Mouse (Mus musculus) lung, adult 18-20 months (tissue): ENCODE data around the gene Ctla4.

Experiments used
- DNase-seq, 2 experiments: peaks; one replicate each; pipeline ENCODE4 v3.0.0; 2022; ENCODE audit warnings: mixed read lengths in 2 of 2

The Ctla4 gene

GRCm38 (mm10) chr1:60886981-60887380 lies at the start of gene Ctla4:
TSS of gene Ctla4 (plus strand) at chr1:60887000.
- no peak for DNase-seq

GRCm38 (mm10) chr1:60839161-60839560 lies 47.6 kb upstream of the Ctla4 start:
- no peak for DNase-seq

GRCm38 (mm10) chr1:60845318-60846060 lies 41.3 kb upstream of the Ctla4 start:
- DNase-seq, result no peak

GRCm38 (mm10) chr1:60846616-60847275 lies 40.1 kb upstream of the Ctla4 start:
- no peak for DNase-seq

GRCm38 (mm10) chr1:60849112-60849511 lies 37.7 kb upstream of the Ctla4 start:
- no peak for DNase-seq

- no peak for DNase-seq
Measured at GRCm38 (mm10) chr1:60849816-60850215, 37.0 kb upstream of the Ctla4 start.

GRCm38 (mm10) chr1:60851041-60851781 lies 35.6 kb upstream of the Ctla4 start:
- no peak for DNase-seq

GRCm38 (mm10) chr1:60852075-60852769 lies 34.6 kb upstream of the Ctla4 start:
- no peak for DNase-seq

GRCm38 (mm10) chr1:60852770-60853147 lies 34.0 kb upstream of the Ctla4 start:
- no peak for DNase-seq

- DNase-seq, result no peak
Measured at GRCm38 (mm10) chr1:60853330-60853956, 33.4 kb upstream of the Ctla4 start.

GRCm38 (mm10) chr1:60853991-60854390 lies 32.8 kb upstream of the Ctla4 start:
- DNase-seq, result no peak

GRCm38 (mm10) chr1:60857351-60858220 lies 29.2 kb upstream of the Ctla4 start:
- DNase-seq, result peak in 1 of 2 experiments; percentile 28

GRCm38 (mm10) chr1:60859159-60859558 lies 27.6 kb upstream of the Ctla4 start:
- DNase-seq, result no peak

- DNase-seq, result no peak
Measured at GRCm38 (mm10) chr1:60859842-60860241, 27.0 kb upstream of the Ctla4 start.

GRCm38 (mm10) chr1:60860357-60860946 lies 26.3 kb upstream of the Ctla4 start:
- DNase-seq, result peak; percentile 11 to 29

- no peak for DNase-seq
Measured at GRCm38 (mm10) chr1:60860955-60861354, 25.8 kb upstream of the Ctla4 start.

GRCm38 (mm10) chr1:60861431-60861830 lies 25.4 kb upstream of the Ctla4 start:
- DNase-seq, result no peak

- DNase-seq, result no peak
Measured at GRCm38 (mm10) chr1:60862510-60862909, 24.3 kb upstream of the Ctla4 start.

- peak; percentile 53 to 54 for DNase-seq
Measured at GRCm38 (mm10) chr1:60862951-60863461, 23.8 kb upstream of the Ctla4 start.

- DNase-seq, result no peak
Measured at GRCm38 (mm10) chr1:60863701-60864100, 23.1 kb upstream of the Ctla4 start.

- DNase-seq, result no peak
Measured at GRCm38 (mm10) chr1:60865167-60865566, 21.6 kb upstream of the Ctla4 start.
